Mouse (Mus musculus) kidney, embryonic 16.5 days (tissue): ENCODE data around the gene Arl6. TPM values are rescaled to one million over a fixed set of nuclear protein-coding genes. Genes with fewer than 3 reads are reported as not detected.

Experiments used
- ATAC-seq: fragments of 200-750 bp; cut with Nextera tagmentation; 2 replicates; pipeline ENCODE4 v1.8.0; 2017; ENCODE audit warnings: moderate TSS enrichment; ENCODE audit not compliant: low FRiP score, low TSS enrichment
- H3K27ac ChIP-seq: fragments of 300-500 bp; sonication (generic); 2 replicates; pipeline ENCODE4 v1.5.1; 2014; ENCODE audit warnings: low read length
- H3K27me3 ChIP-seq: fragments of 300-500 bp; sonication (generic); 2 replicates; pipeline ENCODE4 v1.6.1; 2014; ENCODE audit warnings: low read length, control low read depth, mixed read lengths; ENCODE audit not compliant: insufficient read depth
- H3K36me3 ChIP-seq: fragments of 300-500 bp; sonication (generic); 2 replicates; pipeline ENCODE4 v1.6.1; 2014; ENCODE audit warnings: low read length, control low read depth, mixed read lengths; ENCODE audit not compliant: insufficient read depth
- H3K4me1 ChIP-seq: fragments of 300-500 bp; sonication (generic); 2 replicates; pipeline ENCODE4 v1.6.1; 2014; ENCODE audit warnings: low read length, control low read depth, mixed read lengths; ENCODE audit not compliant: insufficient read depth
- H3K4me2 ChIP-seq: fragments of 300-500 bp; sonication (generic); replicated peaks from 2 replicates; pipeline ENCODE4 v1.6.1; 2014; ENCODE audit warnings: low read depth, low read length
- H3K4me3 ChIP-seq: fragments of 300-500 bp; sonication (generic); 2 replicates; pipeline ENCODE4 v1.5.1; 2014; ENCODE audit warnings: mild to moderate bottlenecking, low read length
- H3K9ac ChIP-seq: fragments of 300-500 bp; sonication (generic); replicated peaks from 2 replicates; pipeline ENCODE4 v1.6.1; 2014; ENCODE audit warnings: low read length
- H3K9me3 ChIP-seq: fragments of 300-500 bp; sonication (generic); 2 replicates; pipeline ENCODE4 v1.6.1; 2016; ENCODE audit warnings: low read length, control low read depth
- WGBS: fragments of 180-500 bp; shearing (Covaris S2); extraction: QIAGEN DNeasy Blood & Tissue Kit; methylation state at CpG from one replicate; pipeline ENCODE4 v1.1.7; 2014; 5-methylcytosine and 5-hydroxymethylcytosine counted together
- polyA plus RNA-seq: library from polyadenylated mRNA; unstranded; fragments of >200 nt; fragmentation: Nextera tagmentation; extraction: Ambion mirVana; gene quantifications from 2 replicates; pipeline ENCODE4 v1.2.1, GENCODE M21; 2015

The Arl6 gene
- polyA plus RNA-seq, 1 experiment from 2014 or later, result 38.7 TPM

- Histone ChIP-seq H3K27me3 (no peaks in the 10 kb centered on the region), H3K36me3 (no peaks in the 10 kb centered on the region), H3K4me1 (no peaks in the 10 kb centered on the region), H3K9me3 (no peaks in the 10 kb centered on the region), H3K4me3 (no peak overlapping the region), H3K4me2 (no peak overlapping the region), H3K9ac (no peak overlapping the region), H3K27ac (no peak overlapping the region)
- no peak for ATAC-seq
- 75% methylated on average over 3 of the region's 3 CpGs for WGBS
These were observed 23.5 kb downstream of the Arl6 start for GRCm38 (mm10) chr16:59615675-59616074.

GRCm38 (mm10) chr16:59610750-59611149 is 28.4 kb downstream of the Arl6 start:
- H3K9ac ChIP-seq, result no peak overlapping the region
- no peak overlapping the region for H3K27ac ChIP-seq
- no peaks in the 10 kb centered on the region for H3K9me3 ChIP-seq
- no peak overlapping the region for H3K4me3 ChIP-seq
- no peaks in the 10 kb centered on the region for H3K36me3 ChIP-seq
- no peaks in the 10 kb centered on the region for H3K4me1 ChIP-seq
- no peak for ATAC-seq
- no peaks in the 10 kb centered on the region for H3K27me3 ChIP-seq
- WGBS, result 58% methylated on average over 1 of the region's 1 CpGs
- no peak overlapping the region for H3K4me2 ChIP-seq

- 26% methylated on average over 15 of the region's 15 CpGs for WGBS
- Histone ChIP-seq H3K4me2 (peak overlapping the region; percentile 32), H3K4me3 (no peak overlapping the region), H3K36me3 (no peaks in the 10 kb centered on the region), H3K9me3 (peaks cover 3% of the 10 kb centered on the region; the same call in 1 of the 2 replicates), H3K27ac (peak overlapping the region; percentile 38; the same call in 1 of the 2 replicates), H3K4me1 (peaks cover 11% of the 10 kb centered on the region), H3K27me3 (no peaks in the 10 kb centered on the region), H3K9ac (no peak overlapping the region)
- peak; percentile 55 for ATAC-seq
These were observed 35.0 kb downstream of the Arl6 start for GRCm38 (mm10) chr16:59604078-59604781.

- peak; percentile 97 for ATAC-seq
- peak within 1 kb of the TSS; percentile 77 for H3K9ac ChIP-seq
- peak within 1 kb of the TSS; percentile 72 for H3K4me3 ChIP-seq
- peak within 1 kb of the TSS; percentile 70 for H3K27ac ChIP-seq
- H3K36me3 ChIP-seq, result no peaks in the 10 kb centered on the region
- no peaks in the 10 kb centered on the region for H3K27me3 ChIP-seq
- H3K4me1 ChIP-seq, result peaks cover 17% of the 10 kb centered on the region
- peaks cover 3% of the 10 kb centered on the region; the same call in 1 of the 2 replicates for H3K9me3 ChIP-seq
- H3K4me2 ChIP-seq, result peak within 1 kb of the TSS; percentile 54
- under 1% methylated on average over 79 of the region's 90 CpGs for WGBS
These were observed 38.6 kb downstream of the Arl6 start, which contains the start of gene Crybg3 for GRCm38 (mm10) chr16:59600311-59601251. Gene Crybg3, minus strand, starts transcription at chr16:59600979.

GRCm38 (mm10) chr16:59599411-59600265 is 39.6 kb downstream of the Arl6 start:
- peak overlapping the region; percentile 54 for H3K4me2 ChIP-seq
- H3K36me3 ChIP-seq, result no peaks in the 10 kb centered on the region
- H3K4me1 ChIP-seq, result peaks cover 20% of the 10 kb centered on the region
- peak overlapping the region; percentile 77 for H3K9ac ChIP-seq
- H3K27ac ChIP-seq, result peak overlapping the region; percentile 70; the same call in 1 of the 2 replicates
- H3K27me3 ChIP-seq, result no peaks in the 10 kb centered on the region
- no peak for ATAC-seq
- peak overlapping the region; percentile 72 for H3K4me3 ChIP-seq
- H3K9me3 ChIP-seq, result peaks cover 3% of the 10 kb centered on the region; the same call in 1 of the 2 replicates
- 15% methylated on average over 17 of the region's 17 CpGs for WGBS

- no peak for ATAC-seq
- 33% methylated on average over 4 of the region's 4 CpGs for WGBS
- H3K36me3 ChIP-seq, result no peaks in the 10 kb centered on the region
- peak overlapping the region; percentile 54 for H3K4me2 ChIP-seq
- peaks cover 16% of the 10 kb centered on the region for H3K4me1 ChIP-seq
- H3K9ac ChIP-seq, result no peak overlapping the region
- H3K9me3 ChIP-seq, result peaks cover 3% of the 10 kb centered on the region; the same call in 1 of the 2 replicates
- no peaks in the 10 kb centered on the region for H3K27me3 ChIP-seq
- peak overlapping the region; percentile 33; the same call in 1 of the 2 replicates for H3K27ac ChIP-seq
- H3K4me3 ChIP-seq, result peak overlapping the region; percentile 72
These were observed 40.2 kb downstream of the Arl6 start for GRCm38 (mm10) chr16:59598997-59599396.

- H3K9me3 ChIP-seq, result peaks cover 3% of the 10 kb centered on the region; the same call in 1 of the 2 replicates
- no peak overlapping the region for H3K4me2 ChIP-seq
- H3K36me3 ChIP-seq, result no peaks in the 10 kb centered on the region
- H3K27ac ChIP-seq, result no peak overlapping the region
- no peak overlapping the region for H3K4me3 ChIP-seq
- ATAC-seq, result no peak
- 96% methylated on average over 6 of the region's 6 CpGs for WGBS
- peaks cover 14% of the 10 kb centered on the region for H3K4me1 ChIP-seq
- H3K27me3 ChIP-seq, result no peaks in the 10 kb centered on the region
- no peak overlapping the region for H3K9ac ChIP-seq
These were observed 41.9 kb downstream of the Arl6 start for GRCm38 (mm10) chr16:59597256-59597655.

GRCm38 (mm10) chr16:59594714-59595113 is 44.5 kb downstream of the Arl6 start:
- Histone ChIP-seq H3K4me2 (no peak overlapping the region), H3K9me3 (no peaks in the 10 kb centered on the region), H3K4me1 (peaks cover 14% of the 10 kb centered on the region), H3K9ac (no peak overlapping the region), H3K4me3 (no peak overlapping the region), H3K36me3 (no peaks in the 10 kb centered on the region), H3K27me3 (no peaks in the 10 kb centered on the region), H3K27ac (peak overlapping the region; percentile 13; the same call in 1 of the 2 replicates)
- ATAC-seq, result 0 out of 2 replicates have a peak, but pooled peaks have one; percentile 33
- WGBS, result 49% methylated on average over 3 of the region's 3 CpGs

GRCm38 (mm10) chr16:59590790-59591189 is 48.4 kb downstream of the Arl6 start:
- Histone ChIP-seq H3K9ac (no peak overlapping the region), H3K4me2 (no peak overlapping the region), H3K27me3 (no peaks in the 10 kb centered on the region), H3K4me1 (peaks cover 18% of the 10 kb centered on the region; the same call in 1 of the 2 replicates), H3K36me3 (no peaks in the 10 kb centered on the region), H3K27ac (no peak overlapping the region), H3K9me3 (no peaks in the 10 kb centered on the region), H3K4me3 (no peak overlapping the region)
- WGBS, result 70% methylated on average over 6 of the region's 6 CpGs
- no peak for ATAC-seq
